Mouse (Mus musculus) kidney, postnatal 25 days (tissue): ENCODE measurements around the gene Zcchc17.

Experiments used
- DNase-seq, 2 experiments: peaks; one replicate each; pipeline ENCODE4 v3.0.0; 2021; ENCODE audit warnings: mixed read lengths in 2 of 2

Gene Zcchc17

DNA sequence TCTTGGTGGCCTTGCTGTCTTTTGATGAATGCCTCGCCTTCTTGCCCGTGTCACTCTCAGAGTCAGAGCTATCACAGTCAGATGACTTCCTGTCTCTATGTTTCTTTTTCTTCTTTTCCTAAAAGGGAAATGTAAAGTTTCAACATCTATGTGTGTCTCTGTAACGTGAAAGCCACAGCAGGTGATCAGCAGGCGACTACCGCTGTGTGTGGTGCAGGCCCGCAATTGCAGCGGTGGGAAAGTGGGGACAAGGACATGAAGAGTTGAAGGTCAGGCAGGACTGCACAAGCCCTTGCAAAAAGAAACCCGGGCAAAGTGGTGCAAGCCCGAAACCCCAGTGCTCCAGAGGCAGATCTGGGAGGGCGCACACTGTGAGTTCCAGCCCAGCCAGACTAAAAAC lies 43.1 kb downstream of the Zcchc17 start:
- DNase-seq: peak in 1 of 2 experiments; percentile 47

DNA sequence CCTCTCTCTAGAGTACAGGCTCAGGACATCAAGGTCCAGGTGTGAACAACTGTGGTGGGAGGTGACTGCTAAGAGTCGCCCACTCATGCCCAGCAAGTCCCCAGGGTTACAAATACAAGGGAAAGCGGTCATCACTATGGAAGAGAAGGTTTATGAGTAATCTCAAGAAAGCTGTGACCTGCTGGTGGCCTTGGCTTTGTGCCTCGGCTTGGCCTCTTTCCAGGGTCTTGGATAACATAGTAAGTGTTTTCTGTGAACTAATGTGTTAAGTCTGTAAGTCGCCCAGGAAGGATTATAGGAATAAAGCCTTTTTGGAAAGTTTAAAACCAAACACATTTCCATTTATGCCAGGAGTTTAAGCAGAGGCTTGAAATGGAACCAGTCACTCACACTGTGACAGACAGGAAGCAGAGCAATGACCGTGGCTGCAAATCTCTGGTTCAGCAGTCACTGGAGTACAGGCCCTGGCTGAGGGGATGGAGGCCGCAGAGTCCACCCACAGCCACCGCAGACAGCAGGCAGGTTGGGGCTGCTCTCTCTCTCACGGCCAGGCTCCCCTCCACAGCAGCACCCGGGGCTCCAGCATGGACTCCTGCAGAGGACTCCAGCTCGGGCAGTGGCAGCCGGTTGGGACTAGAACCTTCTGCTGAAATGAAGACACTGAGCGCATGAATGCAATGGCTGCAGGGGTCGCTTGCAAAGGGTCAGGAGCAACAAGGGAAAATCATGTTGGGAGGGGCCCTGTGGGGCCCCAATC lies 43.8 kb downstream of the Zcchc17 start:
- peak; percentile 86 for DNase-seq

DNA sequence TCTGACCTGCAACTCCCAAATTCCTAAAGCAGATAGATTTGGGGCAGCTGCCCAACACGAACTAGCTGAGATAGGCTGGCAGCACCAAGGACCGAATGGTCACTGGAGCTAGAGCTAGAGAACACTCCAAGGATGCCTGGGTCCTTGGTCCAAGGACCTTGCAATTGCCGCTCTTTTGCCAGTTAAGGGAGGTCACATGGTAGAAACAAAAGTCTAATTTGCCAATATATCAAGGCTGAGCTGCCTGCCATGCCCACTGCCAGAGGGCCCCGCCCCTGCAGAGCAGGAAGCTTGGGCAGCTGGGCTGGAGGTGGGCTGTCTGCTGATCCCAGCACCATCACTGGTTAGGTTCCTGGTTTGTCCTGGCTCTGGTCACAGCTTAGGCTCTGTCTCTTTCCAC lies 46.2 kb downstream of the Zcchc17 start:
- DNase-seq: no peak

DNA sequence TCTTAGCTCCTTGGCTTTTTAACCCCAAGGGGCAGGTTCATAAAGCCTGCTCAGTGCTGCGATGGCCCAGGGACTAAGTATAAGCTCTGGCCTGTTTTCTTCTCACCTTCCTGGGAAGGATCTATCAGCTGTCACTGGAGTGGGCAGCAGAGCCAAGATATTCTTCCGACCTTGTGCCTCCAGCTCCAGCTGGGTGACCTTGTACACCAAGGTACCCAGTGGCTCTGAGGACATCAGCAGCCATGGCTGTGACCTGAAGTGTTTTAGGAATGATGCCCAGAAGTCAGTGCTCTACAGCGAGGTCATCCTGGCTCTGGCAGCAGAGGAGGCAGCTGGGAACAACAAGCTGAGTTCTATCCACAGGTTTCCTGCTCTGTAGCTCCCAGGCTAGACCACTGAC lies 47.2 kb downstream of the Zcchc17 start:
- DNase-seq: peak in 1 of 2 experiments; percentile 44

DNA sequence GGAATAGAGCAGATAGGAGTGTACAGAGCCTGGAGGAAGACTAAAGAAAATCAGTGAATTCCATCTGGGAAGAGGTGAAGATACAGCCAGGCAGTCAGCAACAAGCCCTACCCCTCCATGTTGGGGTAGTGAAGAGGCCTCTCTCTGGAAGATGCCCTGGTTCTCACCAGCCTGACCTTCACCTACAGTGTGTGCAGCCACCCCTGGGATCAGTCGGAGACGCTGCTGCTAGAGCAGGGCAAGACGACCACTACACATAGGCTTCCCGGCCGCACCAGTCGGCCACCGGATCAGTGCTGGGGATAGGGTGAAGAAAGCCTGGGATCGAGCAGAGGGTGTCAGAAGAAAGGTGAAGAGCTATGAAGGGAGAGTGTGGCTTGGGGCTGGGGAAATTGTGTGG lies 50.5 kb downstream of the Zcchc17 start:
- peak in 1 of 2 experiments; percentile 47 for DNase-seq

DNA sequence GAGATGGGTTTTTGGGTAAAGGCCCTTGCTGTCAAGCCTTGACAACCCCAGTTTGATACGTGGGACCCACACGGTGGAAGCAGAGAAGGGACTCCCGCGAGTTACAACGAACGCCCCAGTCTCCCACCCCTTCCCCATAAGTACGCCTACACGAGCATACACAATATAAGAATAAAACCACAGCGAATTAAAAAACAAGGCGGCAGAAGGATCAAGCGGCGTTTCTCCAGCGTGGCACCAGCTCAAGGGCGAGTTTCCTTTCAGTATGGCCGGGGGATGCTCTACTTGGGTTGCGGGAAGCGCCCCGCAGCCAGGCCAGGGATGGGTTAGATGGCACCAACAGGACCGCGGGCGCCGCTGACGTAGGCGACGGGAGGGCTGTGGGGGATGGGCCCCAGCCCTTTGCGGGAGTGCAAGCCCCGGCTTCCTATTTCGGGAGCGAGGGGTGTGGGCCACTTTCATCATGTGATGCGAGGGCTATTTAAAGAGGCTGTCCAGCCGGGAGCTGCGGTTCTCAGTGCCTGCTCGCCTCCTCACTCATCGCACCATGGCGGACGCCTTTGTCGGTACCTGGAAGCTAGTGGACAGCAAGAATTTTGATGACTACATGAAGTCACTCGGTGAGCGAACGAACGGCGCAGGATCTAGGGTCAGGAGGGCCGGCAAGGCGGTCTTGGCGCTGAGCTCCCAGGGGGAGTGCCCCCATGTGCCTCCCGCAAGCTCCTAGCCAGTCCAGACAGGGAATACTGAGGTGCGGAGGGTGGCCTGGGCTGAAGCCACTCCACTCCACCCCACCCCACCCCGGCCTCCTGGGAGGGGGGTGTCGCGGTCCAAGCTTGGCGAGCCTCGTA lies 51.3 kb downstream of the Zcchc17 start, which contains the start of the genes Fabp3 and Gm10570:
Gene Fabp3 (plus strand): TSS at position 365 of the 851 bp plus-strand sequence.
Gene Gm10570 (minus strand): TSS at position 444 of the 851 bp plus-strand sequence.
- peak; percentile 61 to 86 for DNase-seq

DNA sequence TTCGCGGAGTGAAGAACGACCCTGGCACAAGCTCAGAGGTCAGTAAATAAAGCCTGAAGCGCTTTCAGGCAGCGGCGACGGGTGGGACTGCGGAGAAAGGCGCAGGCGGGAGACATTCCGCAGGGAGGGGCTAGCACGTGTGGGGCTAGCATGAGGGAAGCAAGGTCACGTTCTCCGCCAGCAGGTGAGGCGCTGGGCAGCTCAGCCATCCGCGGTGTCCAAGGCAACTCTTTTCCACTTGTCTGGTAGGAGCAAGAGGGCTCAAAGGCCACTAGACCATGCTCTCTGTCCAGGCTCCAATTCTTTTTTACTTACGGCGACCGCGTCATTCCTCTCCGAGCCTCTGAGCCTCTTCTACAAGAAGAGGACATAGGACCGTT lies 51.9 kb downstream of the Zcchc17 start:
- DNase-seq: peak; percentile 87 to 97

DNA sequence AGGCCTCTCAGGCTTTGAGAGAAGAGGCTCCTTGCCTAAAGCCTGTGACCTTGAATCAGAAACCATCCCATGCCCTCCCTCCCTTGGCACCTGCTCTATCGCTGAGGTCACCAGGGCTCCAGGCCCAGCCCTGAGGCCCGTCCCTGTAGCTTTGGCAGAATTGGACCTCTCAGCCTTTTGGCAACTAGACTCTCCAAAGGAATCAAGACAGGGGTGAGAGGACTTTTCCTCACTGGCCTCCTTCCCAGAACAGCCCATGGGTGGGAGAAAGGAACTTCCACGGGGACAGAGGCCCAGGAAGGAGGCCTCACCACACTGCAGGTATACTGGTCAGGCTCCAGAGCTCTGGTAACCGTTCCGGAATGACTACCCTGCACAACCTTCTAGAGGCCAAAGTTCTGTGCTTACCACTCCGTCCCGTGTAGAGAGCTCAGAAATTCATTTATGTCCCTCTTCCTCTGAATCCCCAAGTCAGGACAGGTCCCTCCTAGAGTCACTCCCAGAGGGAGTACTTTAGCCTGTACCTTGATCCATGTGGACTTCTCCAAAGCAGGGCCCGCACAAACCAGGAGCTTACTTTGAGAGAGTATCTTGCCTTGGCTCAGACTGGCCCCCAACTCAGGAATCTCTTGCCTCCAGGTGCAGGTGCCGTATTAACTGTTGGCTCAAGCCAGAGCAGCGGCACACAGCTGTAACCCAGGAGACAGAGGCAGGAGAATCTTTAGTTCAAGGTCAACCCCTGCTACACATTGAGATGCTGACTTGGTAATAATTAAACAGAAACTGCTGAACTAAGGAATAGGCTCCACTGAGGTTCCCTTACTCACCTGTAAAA lies 52.7 kb downstream of the Zcchc17 start:
- peak; percentile 58 to 84 for DNase-seq

DNA sequence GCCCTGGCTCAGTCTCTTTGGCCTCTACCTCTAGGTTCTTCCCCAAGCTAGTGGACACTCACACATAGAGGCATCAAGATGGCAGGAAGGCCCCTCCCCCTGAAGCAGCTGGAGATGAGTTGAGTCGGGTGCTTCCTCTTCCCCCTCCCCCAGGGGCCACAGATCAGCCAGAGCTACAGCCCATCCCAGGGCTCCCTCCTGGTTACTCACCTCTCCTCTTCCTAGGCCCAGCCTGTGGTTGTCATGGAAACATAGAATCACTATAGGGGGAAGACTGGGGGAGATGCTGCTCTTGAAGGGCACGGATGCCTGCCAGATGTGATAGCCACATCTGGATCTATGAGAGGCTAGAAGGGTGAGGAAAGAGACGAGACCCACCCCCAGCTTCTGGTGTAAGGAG lies 55.0 kb downstream of the Zcchc17 start:
- peak in 1 of 2 experiments; percentile 16 for DNase-seq

DNA sequence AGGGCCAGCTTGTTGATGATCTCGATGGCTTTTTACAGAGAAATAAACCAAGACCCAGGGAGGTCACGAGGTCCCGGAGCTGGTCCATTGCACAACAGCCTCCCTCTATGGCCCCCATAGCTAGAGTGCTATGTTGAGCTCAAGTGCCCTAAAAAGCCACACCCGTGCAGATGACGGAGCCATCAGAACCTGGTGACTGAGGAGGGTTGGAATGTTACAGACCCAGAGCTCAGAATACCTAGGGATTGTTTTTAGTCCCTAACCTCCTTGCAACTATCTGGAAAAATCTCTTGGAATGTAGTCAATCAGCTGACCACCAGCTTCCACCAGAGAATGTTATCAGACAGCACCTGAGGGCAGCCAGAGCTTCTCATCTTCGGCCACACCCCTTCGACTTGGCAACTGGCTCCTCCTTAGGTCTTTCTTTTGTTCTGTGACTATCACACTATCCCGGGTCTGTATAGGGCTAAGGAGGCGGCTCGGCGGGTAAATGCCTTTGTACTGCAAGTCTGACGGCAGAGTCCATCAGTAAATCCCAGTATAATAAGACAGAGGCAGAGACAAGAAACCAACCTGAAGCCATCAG lies 57.4 kb downstream of the Zcchc17 start:
- peak in 1 of 2 experiments; percentile 16 for DNase-seq

DNA sequence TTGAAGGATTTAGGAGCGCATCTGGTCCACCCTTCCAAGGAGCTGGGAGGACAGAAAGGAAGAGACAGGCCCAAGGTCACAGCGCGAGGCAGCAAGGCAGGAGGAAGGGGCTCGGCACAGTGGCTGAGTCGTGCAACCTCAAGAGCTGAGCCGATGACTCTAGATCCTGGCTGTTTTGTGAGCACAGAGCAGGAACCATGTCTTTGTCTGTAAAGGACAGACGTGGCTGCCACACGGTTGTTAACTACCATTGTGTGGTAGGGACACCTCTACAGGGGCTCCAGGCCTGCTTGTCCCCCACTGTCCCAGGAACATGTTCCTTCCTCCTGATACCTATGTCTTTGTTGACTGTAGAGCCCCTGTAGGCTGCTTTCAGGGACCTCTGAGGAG lies 60.1 kb downstream of the Zcchc17 start:
- no peak for DNase-seq

DNA sequence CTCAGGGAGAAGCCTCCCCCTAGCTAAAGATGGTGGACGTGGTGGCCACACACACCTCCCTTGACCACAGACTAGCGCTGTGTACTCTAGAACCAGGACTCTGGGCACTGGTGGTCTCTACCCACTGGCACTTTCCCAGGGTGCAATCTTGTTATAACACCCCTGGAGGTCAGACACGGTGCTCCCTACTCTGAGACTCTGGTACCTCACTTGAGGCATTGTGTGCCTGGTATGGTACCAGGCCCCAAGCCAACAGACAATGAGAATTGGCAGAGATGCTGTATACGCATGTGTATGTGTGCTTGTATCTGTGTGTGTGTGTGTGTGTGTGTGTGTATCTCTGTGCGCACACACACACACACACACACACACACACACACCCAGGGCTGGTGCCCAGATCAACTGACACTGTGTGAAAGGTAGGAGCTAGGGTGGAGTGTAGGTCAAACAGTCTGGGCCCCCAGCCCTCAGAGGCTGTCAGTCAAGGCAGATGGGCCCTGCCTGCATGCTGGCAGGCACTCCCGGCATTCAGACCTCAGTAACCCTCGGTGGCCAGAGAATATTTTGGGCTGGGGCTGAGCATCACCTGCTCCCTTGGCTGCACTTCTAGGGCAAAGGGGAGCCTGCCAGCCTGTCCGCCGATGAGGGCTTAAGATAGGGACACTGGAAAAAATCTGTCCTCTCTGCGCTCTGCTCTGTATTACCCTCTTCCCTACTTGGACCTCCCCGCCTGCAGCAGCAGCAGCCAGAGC lies 60.7 kb downstream of the Zcchc17 start:
- peak in 1 of 2 experiments; percentile 51 for DNase-seq

DNA sequence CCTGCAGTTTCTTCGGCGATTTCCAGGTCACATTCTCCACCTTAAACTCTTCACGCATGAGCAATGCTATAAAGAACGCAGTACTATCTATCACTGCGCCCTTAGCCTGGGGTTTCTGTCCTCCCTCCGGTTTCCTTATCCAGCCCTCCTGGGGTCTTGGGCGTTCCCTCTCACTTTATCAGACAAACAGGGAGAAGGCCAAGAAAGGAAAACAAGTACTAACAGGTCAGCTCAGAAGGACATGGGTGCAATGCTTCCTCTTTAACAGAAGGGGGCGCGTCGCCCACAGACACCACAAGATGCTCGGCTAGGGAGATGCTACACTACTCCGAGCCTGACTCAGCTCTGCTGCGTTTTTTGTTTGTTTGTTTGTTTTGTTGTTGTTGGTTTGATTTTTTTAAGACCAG lies 62.6 kb downstream of the Zcchc17 start:
- peak in 1 of 2 experiments; percentile 33 for DNase-seq

DNA sequence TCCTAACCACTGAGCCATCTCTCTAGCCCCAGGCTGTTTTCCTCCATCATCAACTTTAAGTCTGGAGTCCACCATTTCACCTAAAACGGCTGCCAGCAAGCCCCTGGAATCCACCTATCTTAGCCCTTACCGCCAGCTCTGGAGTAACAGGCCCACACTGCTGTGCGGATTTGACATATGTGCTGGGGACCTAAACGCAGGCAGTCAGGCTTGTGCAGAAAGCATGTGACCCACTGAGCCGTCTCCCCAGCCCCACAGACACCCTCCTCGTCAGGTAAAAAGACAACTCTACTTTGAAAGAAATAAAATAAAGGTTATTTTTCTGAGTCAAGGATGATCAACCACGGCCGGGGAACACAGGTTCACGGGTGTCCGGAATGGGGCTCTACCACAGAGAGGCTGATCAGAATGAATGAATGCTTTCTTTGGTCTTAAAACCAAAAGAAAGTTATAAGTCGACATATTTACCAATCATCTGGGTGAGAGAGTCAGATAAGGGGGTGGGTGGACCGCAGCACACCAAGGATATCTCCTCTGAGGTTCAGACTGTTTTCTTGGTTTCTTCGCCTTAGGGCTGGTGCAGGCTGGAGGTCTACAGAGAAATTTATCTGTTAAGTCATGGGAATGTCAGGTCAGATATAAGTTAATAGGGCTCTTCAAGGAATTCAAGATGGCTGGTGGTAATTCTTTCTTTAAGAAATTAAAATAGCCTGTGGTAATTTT lies 63.3 kb downstream of the Zcchc17 start:
- DNase-seq: peak in 1 of 2 experiments; percentile 14

DNA sequence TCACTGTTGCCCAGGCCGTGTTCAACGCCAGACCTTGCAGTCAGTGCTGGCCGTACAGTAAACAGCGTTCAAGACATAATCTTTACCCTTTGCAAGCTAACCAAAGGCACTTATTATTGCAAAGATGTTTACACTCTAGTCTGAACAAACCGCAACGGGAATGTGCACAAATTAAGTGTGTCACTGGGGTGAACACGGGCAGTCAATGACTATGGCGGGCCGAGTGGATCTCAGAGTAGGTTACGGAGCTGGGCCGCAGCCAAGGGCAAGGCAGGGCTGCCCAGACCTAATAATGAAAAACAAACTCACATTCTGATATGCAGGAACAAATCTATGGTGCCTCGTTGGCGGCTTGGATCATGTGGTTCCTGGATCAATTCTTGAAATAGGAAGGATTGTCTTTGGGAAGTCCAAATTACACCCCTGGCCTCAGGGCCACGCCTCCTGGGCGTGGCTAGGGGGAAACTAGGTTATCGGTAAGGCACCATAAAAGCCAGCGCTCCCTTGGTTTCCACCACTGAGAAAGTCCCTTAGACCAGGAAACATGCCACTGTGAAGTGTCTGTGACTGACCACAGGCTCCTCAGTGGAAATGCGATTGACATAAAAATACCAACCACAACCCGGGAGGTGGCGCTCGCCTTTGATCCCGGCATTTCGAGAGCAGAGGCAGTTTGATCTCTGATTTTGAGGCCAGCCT lies 64.5 kb downstream of the Zcchc17 start:
- peak in 1 of 2 experiments; percentile 28 for DNase-seq

DNA sequence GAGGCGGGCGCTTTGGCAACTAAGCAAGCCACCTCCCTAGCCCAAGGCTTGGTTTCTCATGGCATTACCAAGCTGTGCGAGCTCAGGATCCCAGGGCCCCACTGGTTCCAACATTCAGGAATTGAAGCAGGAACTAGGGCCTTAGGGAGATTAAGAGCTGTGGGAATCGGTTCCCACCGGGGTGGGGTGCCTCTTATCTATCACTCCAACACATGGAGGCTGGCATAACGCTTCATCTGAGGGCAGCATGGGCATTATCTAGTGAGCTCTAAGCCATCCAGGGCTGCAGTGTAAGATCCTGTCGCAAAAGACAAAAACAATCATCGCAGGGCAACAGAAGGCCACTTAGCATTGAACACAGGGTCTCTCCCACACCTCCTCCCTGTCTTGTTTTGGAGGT lies 65.2 kb downstream of the Zcchc17 start:
- DNase-seq: peak in 1 of 2 experiments; percentile 22

DNA sequence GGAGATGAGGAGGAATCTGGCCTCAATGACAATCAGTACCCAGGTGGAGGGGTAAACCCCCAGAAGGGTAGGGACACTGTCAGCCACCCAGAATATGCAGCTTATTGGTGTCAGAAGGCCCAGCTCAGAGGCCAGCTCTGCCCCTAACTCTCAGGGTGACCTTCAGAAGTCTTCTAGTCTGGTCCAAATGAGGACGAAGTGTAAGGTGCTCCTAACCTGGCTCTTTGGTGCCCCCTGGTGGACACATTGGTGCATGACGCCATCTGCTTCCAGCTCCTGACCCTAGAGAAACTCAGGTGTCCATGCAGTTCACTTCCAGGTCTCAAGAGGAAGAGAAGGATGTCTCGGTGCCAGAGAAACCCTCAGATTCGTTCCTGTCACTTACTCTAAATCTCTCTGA lies 67.5 kb downstream of the Zcchc17 start:
- peak; percentile 82 to 89 for DNase-seq

DNA sequence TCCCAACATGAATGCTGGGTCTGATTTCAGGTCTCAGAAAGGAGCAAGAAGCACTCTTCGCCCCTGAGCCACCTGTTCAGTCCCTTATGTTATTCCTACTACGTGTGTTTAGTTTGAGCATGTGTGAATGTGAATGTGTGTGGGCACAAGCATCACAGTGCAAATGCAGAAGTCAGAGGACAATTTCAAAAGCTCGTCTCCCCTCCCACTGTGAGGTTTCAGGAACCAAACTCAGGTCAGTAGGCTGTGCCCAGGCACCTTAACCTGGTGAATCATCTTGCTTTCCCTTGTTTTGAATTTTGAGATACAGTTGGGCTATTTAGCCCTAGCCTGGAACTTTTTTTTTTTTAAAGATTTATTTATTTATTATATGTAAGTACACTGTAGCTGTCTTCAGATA lies 69.9 kb downstream of the Zcchc17 start:
- DNase-seq: no peak

DNA sequence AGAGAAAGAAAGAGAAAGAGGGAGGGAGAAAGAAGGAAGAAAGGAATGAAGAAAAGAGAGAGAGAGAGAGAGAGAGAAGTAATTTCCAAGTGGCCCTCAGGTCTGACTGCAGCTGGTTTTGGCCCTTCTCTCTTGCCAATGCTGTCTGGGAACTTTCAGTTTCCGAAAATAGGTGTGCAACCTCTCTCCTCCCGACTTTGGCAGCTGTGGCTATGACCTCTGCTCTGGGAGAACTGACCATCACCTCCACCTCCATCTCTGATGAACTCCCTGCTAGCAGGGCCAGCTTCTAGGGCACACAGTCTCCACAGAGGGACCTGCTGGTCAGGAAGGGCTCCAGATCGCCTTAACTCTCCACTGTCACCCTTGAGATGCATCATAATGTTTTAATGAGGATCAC lies 73.2 kb downstream of the Zcchc17 start:
- no peak for DNase-seq

DNA sequence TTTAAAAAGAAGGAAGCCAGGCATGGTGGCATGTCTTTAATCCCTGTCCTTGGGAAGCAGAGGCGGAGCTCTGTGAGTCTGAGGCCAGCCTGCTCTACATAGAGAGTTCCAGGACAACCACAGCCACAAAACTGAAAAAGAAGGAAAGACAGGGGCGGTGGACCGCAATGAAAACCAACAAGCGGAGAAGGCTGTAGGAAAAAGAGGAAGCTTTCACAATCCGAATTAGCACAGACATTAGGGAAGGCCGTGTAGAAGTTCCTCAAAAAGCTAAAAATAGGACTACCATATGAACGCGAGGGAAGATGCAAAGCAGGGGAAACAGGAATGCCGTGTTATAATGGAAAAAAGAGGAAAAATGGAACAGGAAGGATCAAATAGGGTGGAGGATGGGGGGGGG lies 75.9 kb downstream of the Zcchc17 start:
- no peak for DNase-seq
